Mouse (Mus musculus): Measurements from ENCODE around the gene H2-Q4. TPM values are rescaled to one million over a fixed set of nuclear protein-coding genes. Genes with fewer than 3 reads are reported as not detected.
"Not testable (repeated sequence)": the region's sequence is repeated elsewhere in the genome, so short reads cannot be mapped to it uniquely, and the experiment has no call there.

Gene H2-Q4
- total RNA-seq, 2 experiments from 2014 or later = 3.1 to 3.5 TPM

GRCm38 (mm10) chr17:35430671-35431070, 51.3 kb downstream of the H2-Q4 start:
- DNase-seq; intact Hi-C loops (cut with DNase I); H3K4me3 ChIP-seq; H3K27ac ChIP-seq: not testable (repeated sequence)

- intact Hi-C loops (cut with DNase I) = not testable (repeated sequence)
Measured at GRCm38 (mm10) chr17:35432167-35432566, 52.8 kb downstream of the H2-Q4 start.

GRCm38 (mm10) chr17:35434836-35435235, 55.4 kb downstream of the H2-Q4 start:
- DNase-seq; H3K4me3 ChIP-seq; H3K27ac ChIP-seq; intact Hi-C loops (cut with DNase I): not testable (repeated sequence)
- TF ChIP-seq CTCF (IDR thresholded peaks at IDR 0.05) = peak; percentile 46

More at GRCm38 (mm10) chr17:35432167-35432566, 52.8 kb downstream of the H2-Q4 start:
- DNase-seq, H3K4me3 ChIP-seq, H3K27ac ChIP-seq: not testable (repeated sequence)

Other genes with a start within 250 kb of the H2-Q4 start
- not detected for gene Apom, start 247.6 kb upstream of the H2-Q4 start, total RNA-seq (2021)
- gene Bag6, start 244.4 kb upstream of the H2-Q4 start, total RNA-seq (2021) = 100 to 1,000 TPM; 233 to 244 TPM
- gene Prrc2a, start 214.7 kb upstream of the H2-Q4 start, total RNA-seq (2021) = 100 to 1,000 TPM in 1 of 2 experiments, 10 to 100 TPM in 1; 98.7 to 120 TPM
- under 1 TPM in 1 of 2 experiments, not detected in 1; 0.75 TPM for gene Aif1, start 203.5 kb upstream of the H2-Q4 start, total RNA-seq (2021)
- 1 to 10 TPM in 1 of 2 experiments, under 1 TPM in 1; 0.67 to 1.2 TPM for gene Lst1, start 191.2 kb upstream of the H2-Q4 start, total RNA-seq (2021)
- not detected for gene Ltb, start 185.2 kb upstream of the H2-Q4 start, total RNA-seq (2021)
- not detected for gene Tnf, start 177.6 kb upstream of the H2-Q4 start, total RNA-seq (2021)
- gene Lta, start 174.3 kb upstream of the H2-Q4 start, total RNA-seq (2021) = under 1 TPM in 1 of 2 experiments, not detected in 1; 0.41 TPM
- gene Gm16181, start 158.8 kb upstream of the H2-Q4 start, total RNA-seq (2021) = not detected
- gene Atp6v1g2, start 146.0 kb upstream of the H2-Q4 start, total RNA-seq (2021) = 1 to 10 TPM; 1.9 to 2.0 TPM
- 1 to 10 TPM; 7.0 to 7.8 TPM for gene Nfkbil1, start 143.8 kb upstream of the H2-Q4 start, total RNA-seq (2021)
- 10 to 100 TPM; 83.8 to 94.7 TPM for gene Ddx39b, start 137.9 kb upstream of the H2-Q4 start, total RNA-seq (2021)
- 10 to 100 TPM; 30.4 to 38.5 TPM for gene H2-D1, start 116.9 kb upstream of the H2-Q4 start, total RNA-seq (2021)
- under 1 TPM; 0.25 to 0.36 TPM for gene H2-Q1, start 59.2 kb upstream of the H2-Q4 start, total RNA-seq (2021)
- under 1 TPM; 0.17 to 0.20 TPM for gene H2-Q2, start 37.4 kb upstream of the H2-Q4 start, total RNA-seq (2021)
- under 1 TPM in 1 of 2 experiments, not detected in 1; 0.18 TPM for gene H2-Q6, start 45.2 kb downstream of the H2-Q4 start, total RNA-seq (2021)
- under 1 TPM; 0.61 to 0.82 TPM for gene H2-Q7, start 59.5 kb downstream of the H2-Q4 start, total RNA-seq (2021)
- under 1 TPM; 0.05 to 0.33 TPM for gene H2-Q10, start 90.5 kb downstream of the H2-Q4 start, total RNA-seq (2021)
- gene Pou5f1, start 126.4 kb downstream of the H2-Q4 start, total RNA-seq (2021) = not detected
- gene Tcf19, start 137.2 kb downstream of the H2-Q4 start, total RNA-seq (2021) = 1 to 10 TPM in 1 of 2 experiments, under 1 TPM in 1; 0.73 to 1.0 TPM
- gene Cchcr1, start 137.5 kb downstream of the H2-Q4 start, total RNA-seq (2021) = 1 to 10 TPM; 1.7 TPM
- not detected for gene Psors1c2, start 153.6 kb downstream of the H2-Q4 start, total RNA-seq (2021)
- not detected for gene Cdsn, start 172.5 kb downstream of the H2-Q4 start, total RNA-seq (2021)
- gene 2300002M23Rik, start 187.8 kb downstream of the H2-Q4 start, total RNA-seq (2021) = not detected
- gene Sfta2, start 221.9 kb downstream of the H2-Q4 start, total RNA-seq (2021) = not detected
- gene Gm9573, start 247.0 kb downstream of the H2-Q4 start, total RNA-seq (2021) = not detected

Data from gastrocnemius, adult 2 months (tissue).